Mouse (Mus musculus) limb, embryonic 12.5 days (tissue): ENCODE measurements around the gene Sumo1. TPM values are rescaled to one million over a fixed set of nuclear protein-coding genes. Genes with fewer than 3 reads are reported as not detected.

Source experiments
- ATAC-seq: fragments of 200-750 bp; cut with Nextera tagmentation; 2 replicates; pipeline ENCODE4 v1.8.0; 2017; ENCODE audit warnings: low read depth, moderate TSS enrichment; ENCODE audit not compliant: insufficient number of reproducible peaks, insufficient read depth, low FRiP score, low TSS enrichment
- H3K27ac ChIP-seq: fragments of 300-500 bp; sonication (generic); 2 replicates; pipeline ENCODE4 v1.5.1; 2016; ENCODE audit warnings: mild to moderate bottlenecking, moderate library complexity
- H3K27me3 ChIP-seq: fragments of 300-500 bp; sonication (generic); 2 replicates; pipeline ENCODE4 v1.6.1; 2016; ENCODE audit warnings: mild to moderate bottlenecking, moderate library complexity
- H3K36me3 ChIP-seq: fragments of 300-500 bp; sonication (generic); 2 replicates; pipeline ENCODE4 v1.6.1; 2016; ENCODE audit warnings: mild to moderate bottlenecking, moderate library complexity
- H3K4me1 ChIP-seq: fragments of 300-500 bp; sonication (generic); replicated peaks from 2 replicates; pipeline ENCODE4 v1.6.1; 2016
- H3K4me2 ChIP-seq: fragments of 300-500 bp; sonication (generic); 2 replicates; pipeline ENCODE4 v1.6.1; 2016; ENCODE audit warnings: mild to moderate bottlenecking, moderate library complexity
- H3K4me3 ChIP-seq: fragments of 300-500 bp; sonication (generic); replicated peaks from 2 replicates; pipeline ENCODE4 v1.5.1; 2016; ENCODE audit warnings: mild to moderate bottlenecking
- H3K9ac ChIP-seq: fragments of 300-500 bp; sonication (generic); replicated peaks from 2 replicates; pipeline ENCODE4 v1.6.1; 2016; ENCODE audit warnings: mild to moderate bottlenecking, moderate library complexity
- H3K9me3 ChIP-seq: fragments of 300-500 bp; sonication (generic); 2 replicates; pipeline ENCODE4 v1.6.1; 2016; ENCODE audit warnings: mild to moderate bottlenecking, moderate library complexity
- WGBS: fragments of 180-500 bp; shearing (Covaris S2); methylation state at CpG from one replicate; pipeline ENCODE4 v1.1.7; 2016; 5-methylcytosine and 5-hydroxymethylcytosine counted together
- polyA plus RNA-seq: library from polyadenylated mRNA; unstranded; fragments of >200 nt; fragmentation: Nextera tagmentation; extraction: Ambion mirVana; gene quantifications from 2 replicates; pipeline ENCODE4 v1.2.1, GENCODE M21; 2016

Sumo1 gene
- polyA plus RNA-seq, 1 experiment from 2014 or later = 527 TPM

GRCm38 (mm10) chr1:59608920-59609319 lies 61.7 kb downstream of the Sumo1 start:
- no peak overlapping the region for H3K4me2 ChIP-seq
- no peak for ATAC-seq
- no peaks in the 10 kb centered on the region for H3K9me3 ChIP-seq
- H3K36me3 ChIP-seq = no peaks in the 10 kb centered on the region
- no peak overlapping the region for H3K9ac ChIP-seq
- no peak overlapping the region for H3K27ac ChIP-seq
- H3K27me3 ChIP-seq = no peaks in the 10 kb centered on the region
- 58% methylated on average over 5 of the region's 5 CpGs for WGBS
- peaks cover 2% of the 10 kb centered on the region; the same call in 1 of the 2 replicates for H3K4me1 ChIP-seq
- H3K4me3 ChIP-seq = no peak overlapping the region

- H3K36me3 ChIP-seq = no peaks in the 10 kb centered on the region
- H3K4me3 ChIP-seq = no peak overlapping the region
- H3K27me3 ChIP-seq = no peaks in the 10 kb centered on the region
- peaks cover 5% of the 10 kb centered on the region; the same call in 1 of the 2 replicates for H3K4me1 ChIP-seq
- ATAC-seq = no peak
- H3K4me2 ChIP-seq = no peak overlapping the region
- 84% methylated on average over 7 of the region's 7 CpGs for WGBS
- no peak overlapping the region for H3K27ac ChIP-seq
- no peaks in the 10 kb centered on the region for H3K9me3 ChIP-seq
- no peak overlapping the region for H3K9ac ChIP-seq
These were observed 62.4 kb downstream of the Sumo1 start for GRCm38 (mm10) chr1:59608125-59608762.

DNA sequence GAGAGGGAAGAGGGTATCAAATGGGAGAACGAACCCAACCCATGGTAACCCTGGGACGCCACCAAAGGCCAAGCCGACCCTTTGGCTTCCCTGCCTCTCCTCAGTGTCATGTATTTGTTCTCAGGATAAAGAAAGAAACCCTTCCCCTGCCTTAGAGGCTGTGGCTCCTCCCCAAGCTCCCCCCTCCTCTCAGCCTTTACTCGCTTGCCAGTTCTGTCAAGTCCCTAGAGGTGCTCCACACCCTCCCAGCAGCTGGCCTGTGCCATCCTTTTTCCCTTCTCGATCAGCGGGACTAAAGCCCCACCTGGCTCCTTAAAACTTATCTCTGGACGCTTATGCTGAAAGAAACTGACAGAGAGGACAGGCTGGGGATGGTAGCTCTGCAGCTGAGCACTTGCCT lies 63.6 kb downstream of the Sumo1 start:
- 70% methylated on average over 7 of the region's 7 CpGs for WGBS
- no peak overlapping the region for H3K9ac ChIP-seq
- no peak for ATAC-seq

GRCm38 (mm10) chr1:59606479-59606878 lies 64.2 kb downstream of the Sumo1 start:
- WGBS = 91% methylated on average over 13 of the region's 13 CpGs
- Histone ChIP-seq H3K27ac (no peak overlapping the region), H3K9ac (no peak overlapping the region), H3K27me3 (no peaks in the 10 kb centered on the region), H3K4me1 (peaks cover 5% of the 10 kb centered on the region; the same call in 1 of the 2 replicates), H3K4me3 (no peak overlapping the region), H3K4me2 (no peak overlapping the region), H3K9me3 (no peaks in the 10 kb centered on the region), H3K36me3 (no peaks in the 10 kb centered on the region)
- ATAC-seq = no peak

More for the DNA sequence above, 63.6 kb downstream of the Sumo1 start:
- no peaks in the 10 kb centered on the region for H3K9me3 ChIP-seq
- H3K4me1 ChIP-seq = peaks cover 5% of the 10 kb centered on the region; the same call in 1 of the 2 replicates
- no peak overlapping the region for H3K4me2 ChIP-seq
- H3K4me3 ChIP-seq = no peak overlapping the region
- H3K36me3 ChIP-seq = no peaks in the 10 kb centered on the region
- H3K27me3 ChIP-seq = no peaks in the 10 kb centered on the region
- no peak overlapping the region for H3K27ac ChIP-seq

- Histone ChIP-seq H3K4me3 (no peak overlapping the region), H3K4me2 (peak overlapping the region; percentile 34)
- no peak for ATAC-seq
These were observed 66.7 kb downstream of the Sumo1 start for GRCm38 (mm10) chr1:59603893-59604292.

DNA sequence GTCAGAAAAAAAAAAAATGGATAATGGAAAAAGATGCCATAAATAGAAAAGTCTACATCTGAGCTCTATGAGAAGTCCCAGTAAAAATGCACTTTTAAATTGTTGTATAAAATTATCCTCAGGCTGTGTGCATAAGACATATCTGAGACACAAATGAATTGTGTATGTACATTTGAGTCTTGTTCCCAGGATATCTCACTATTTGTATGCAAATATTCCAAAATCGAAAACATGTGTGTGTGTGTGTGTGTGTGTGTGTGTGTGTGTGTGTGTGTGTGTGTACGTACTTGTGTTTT lies 67.3 kb downstream of the Sumo1 start:
- peaks cover 5% of the 10 kb centered on the region; the same call in 1 of the 2 replicates for H3K4me1 ChIP-seq
- no peak for ATAC-seq
- H3K27ac ChIP-seq = no peak overlapping the region
- 96% methylated on average over 2 of the region's 2 CpGs for WGBS
- no peaks in the 10 kb centered on the region for H3K36me3 ChIP-seq
- H3K4me2 ChIP-seq = no peak overlapping the region
- no peaks in the 10 kb centered on the region for H3K9me3 ChIP-seq
- H3K27me3 ChIP-seq = no peaks in the 10 kb centered on the region
- no peak overlapping the region for H3K4me3 ChIP-seq
- H3K9ac ChIP-seq = no peak overlapping the region

More at GRCm38 (mm10) chr1:59603893-59604292, 66.7 kb downstream of the Sumo1 start:
- H3K27me3 ChIP-seq = no peaks in the 10 kb centered on the region
- no peaks in the 10 kb centered on the region for H3K36me3 ChIP-seq
- H3K4me1 ChIP-seq = peaks cover 5% of the 10 kb centered on the region; the same call in 1 of the 2 replicates
- no peak overlapping the region for H3K27ac ChIP-seq
- 11% methylated on average over 11 of the region's 11 CpGs for WGBS
- H3K9me3 ChIP-seq = no peaks in the 10 kb centered on the region
- H3K9ac ChIP-seq = no peak overlapping the region

- ATAC-seq = no peak
- Histone ChIP-seq H3K27ac (no peak overlapping the region), H3K27me3 (peaks cover 3% of the 10 kb centered on the region; the same call in 1 of the 2 replicates), H3K4me1 (peaks cover 5% of the 10 kb centered on the region; the same call in 1 of the 2 replicates), H3K36me3 (no peaks in the 10 kb centered on the region), H3K9me3 (no peaks in the 10 kb centered on the region), H3K4me3 (no peak overlapping the region), H3K9ac (no peak overlapping the region), H3K4me2 (no peak overlapping the region)
- WGBS = 31% methylated on average over 11 of the region's 11 CpGs
These were observed 67.9 kb downstream of the Sumo1 start for GRCm38 (mm10) chr1:59602531-59603416.

GRCm38 (mm10) chr1:59595609-59596008 lies 75.0 kb downstream of the Sumo1 start:
- no peak overlapping the region for H3K4me3 ChIP-seq
- 42% methylated on average over 9 of the region's 9 CpGs for WGBS

GRCm38 (mm10) chr1:59594586-59595266 lies 75.9 kb downstream of the Sumo1 start:
- Histone ChIP-seq H3K27ac (no peak overlapping the region), H3K4me3 (no peak overlapping the region), H3K27me3 (peaks cover 39% of the 10 kb centered on the region), H3K4me2 (no peak overlapping the region), H3K4me1 (peaks cover 33% of the 10 kb centered on the region), H3K9ac (no peak overlapping the region), H3K36me3 (no peaks in the 10 kb centered on the region), H3K9me3 (no peaks in the 10 kb centered on the region)
- no peak for ATAC-seq
- WGBS = 44% methylated on average over 11 of the region's 11 CpGs

More at GRCm38 (mm10) chr1:59595609-59596008, 75.0 kb downstream of the Sumo1 start:
- Histone ChIP-seq H3K9me3 (no peaks in the 10 kb centered on the region), H3K27ac (no peak overlapping the region), H3K4me2 (no peak overlapping the region), H3K36me3 (no peaks in the 10 kb centered on the region), H3K9ac (no peak overlapping the region), H3K27me3 (peaks cover 39% of the 10 kb centered on the region), H3K4me1 (peaks cover 24% of the 10 kb centered on the region)
- no peak for ATAC-seq

- Histone ChIP-seq H3K27me3 (peaks cover 39% of the 10 kb centered on the region), H3K4me3 (no peak overlapping the region), H3K9ac (no peak overlapping the region), H3K36me3 (no peaks in the 10 kb centered on the region), H3K9me3 (no peaks in the 10 kb centered on the region), H3K4me2 (no peak overlapping the region), H3K27ac (no peak overlapping the region), H3K4me1 (peaks cover 33% of the 10 kb centered on the region)
- 68% methylated on average over 2 of the region's 2 CpGs for WGBS
- no peak for ATAC-seq
These were observed 77.0 kb downstream of the Sumo1 start for GRCm38 (mm10) chr1:59593622-59594035.

GRCm38 (mm10) chr1:59592876-59593275 lies 77.8 kb downstream of the Sumo1 start:
- Histone ChIP-seq H3K27ac (no peak overlapping the region), H3K4me2 (peak overlapping the region; percentile 39), H3K27me3 (peaks cover 36% of the 10 kb centered on the region), H3K4me1 (peaks cover 33% of the 10 kb centered on the region), H3K36me3 (no peaks in the 10 kb centered on the region), H3K4me3 (no peak overlapping the region), H3K9ac (no peak overlapping the region), H3K9me3 (no peaks in the 10 kb centered on the region)
- 29% methylated on average over 12 of the region's 12 CpGs for WGBS
- no peak for ATAC-seq
